Mouse (Mus musculus) kidney, postnatal 25 days (tissue): ENCODE measurements around the gene Xirp1.

ENCODE experiments used
- DNase-seq, 2 experiments: peaks; one replicate each; pipeline ENCODE4 v3.0.0; 2021; ENCODE audit warnings: mixed read lengths in 2 of 2

Xirp1 gene

GRCm38 (mm10) chr9:119970221-119970620 lies 53.2 kb downstream of the Xirp1 start:
- peak; percentile 83 to 86 for DNase-seq

GRCm38 (mm10) chr9:119969811-119970210 lies 53.6 kb downstream of the Xirp1 start:
- DNase-seq = no peak

GRCm38 (mm10) chr9:119966221-119966910 lies 57.0 kb downstream of the Xirp1 start:
- DNase-seq = peak in 1 of 2 experiments; percentile 30

GRCm38 (mm10) chr9:119965186-119965585 lies 58.2 kb downstream of the Xirp1 start:
- DNase-seq = peak; percentile 71 to 86

- peak; percentile 32 to 81 for DNase-seq
Observed at GRCm38 (mm10) chr9:119964206-119964605, 59.2 kb downstream of the Xirp1 start.
